Mouse (Mus musculus): ENCODE measurements around the gene Nxpe3.

DNA sequence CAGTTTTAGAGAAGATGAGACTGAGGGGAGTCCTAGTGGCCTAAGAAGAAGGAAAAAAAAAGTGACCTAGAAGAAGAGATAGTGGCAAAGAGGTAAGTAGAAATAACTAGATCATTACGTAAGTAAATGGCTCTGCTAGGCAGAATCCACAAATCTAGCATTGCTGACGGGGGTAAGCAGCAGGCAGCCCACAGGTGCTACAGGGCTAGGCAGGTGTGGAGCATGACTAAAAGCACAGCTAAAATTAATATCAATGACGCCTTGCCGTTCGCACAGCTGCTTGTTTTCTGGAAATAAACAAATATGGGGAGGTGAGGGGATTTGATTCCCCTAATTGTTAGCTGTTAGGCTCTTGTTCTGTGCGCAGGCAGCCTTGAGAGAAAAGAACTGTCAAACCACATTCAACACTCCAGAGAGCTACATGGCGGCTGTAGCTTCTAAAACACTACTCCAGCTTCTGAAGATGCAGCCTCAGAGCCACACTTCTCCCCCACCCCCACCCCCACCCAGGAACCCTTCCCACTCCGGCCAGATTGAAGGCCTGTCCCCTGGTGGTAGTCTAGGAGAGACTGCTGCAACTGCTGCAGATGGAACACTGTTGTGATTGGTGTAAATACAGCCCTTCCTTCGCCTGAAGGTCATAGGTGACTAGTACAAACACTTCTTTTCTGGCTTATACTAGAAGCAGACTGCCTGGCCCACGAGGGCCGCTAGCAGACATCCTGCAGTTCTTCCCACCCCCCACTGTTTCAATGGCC, 71.5 kb downstream of the Nxpe3 start:
- no peak for TF ChIP-seq USF1 (IDR thresholded peaks at IDR 0.05; ENCODE audit: low read depth, low read length)
- TF ChIP-seq CTCF (IDR thresholded peaks at IDR 0.05 in 2 of 3, conservative IDR thresholded peaks at IDR 0.05 in 1 of 3; ENCODE audit: control insufficient read depth in 1 of 3, insufficient read depth in 1 of 3, low read depth in 2 of 3, low read length in 3 of 3, poor library complexity in 1 of 3, severe bottlenecking in 1 of 3) = no peak
- TF ChIP-seq ZMIZ1 (IDR thresholded peaks at IDR 0.05; ENCODE audit: low read depth, low read length) = no peak
- no peak for TF ChIP-seq CHD1 (IDR thresholded peaks at IDR 0.05; ENCODE audit: low read depth, low read length)
- TF ChIP-seq EP300 (IDR thresholded peaks at IDR 0.05; ENCODE audit: low read depth in 1 of 2, low read length in 2 of 2) = no peak
